Mouse (Mus musculus) liver, embryonic 16.5 days (tissue): Measurements from ENCODE around the gene Plcxd3. TPM values are rescaled to one million over a fixed set of nuclear protein-coding genes. Genes with fewer than 3 reads are reported as not detected.

ENCODE experiments used
- ATAC-seq: fragments of 200-750 bp; cut with Nextera tagmentation; 2 replicates; pipeline ENCODE4 v1.8.0; 2017; ENCODE audit warnings: low read depth, mild to moderate bottlenecking, moderate number of reproducible peaks, moderate library complexity
- H3K27ac ChIP-seq: fragments of 300-500 bp; sonication (generic); 2 replicates; pipeline ENCODE4 v1.5.1; 2014; ENCODE audit warnings: mild to moderate bottlenecking, low read length
- H3K27me3 ChIP-seq: fragments of 300-500 bp; sonication (generic); 2 replicates; pipeline ENCODE4 v1.6.1; 2014; ENCODE audit warnings: low read depth, low read length, mixed read lengths; ENCODE audit not compliant: control insufficient read depth, insufficient read depth
- H3K36me3 ChIP-seq: fragments of 300-500 bp; sonication (generic); 2 replicates; pipeline ENCODE4 v1.6.1; 2014; ENCODE audit warnings: mild to moderate bottlenecking; ENCODE audit not compliant: control insufficient read depth, insufficient read depth
- H3K4me1 ChIP-seq: fragments of 300-500 bp; sonication (generic); 2 replicates; pipeline ENCODE4 v1.6.1; 2014; ENCODE audit warnings: low read depth, low read length, mixed read lengths; ENCODE audit not compliant: control insufficient read depth
- H3K4me2 ChIP-seq: fragments of 300-500 bp; sonication (generic); 2 replicates; pipeline ENCODE4 v1.6.1; 2014; ENCODE audit warnings: low read depth, low read length, mixed read lengths
- H3K4me3 ChIP-seq: fragments of 300-500 bp; sonication (generic); 2 replicates; pipeline ENCODE4 v1.5.1; 2014; ENCODE audit warnings: low read depth, mild to moderate bottlenecking, low read length
- H3K9ac ChIP-seq: fragments of 300-500 bp; sonication (generic); 2 replicates; pipeline ENCODE4 v1.6.1; 2014; ENCODE audit warnings: low read depth, low read length
- H3K9me3 ChIP-seq: fragments of 300-500 bp; sonication (generic); replicated peaks from 2 replicates; pipeline ENCODE4 v1.6.1; 2016; ENCODE audit warnings: low read length; ENCODE audit not compliant: control insufficient read depth
- WGBS: fragments of 180-500 bp; shearing (Covaris S2); extraction: QIAGEN DNeasy Blood & Tissue Kit; methylation state at CpG from one replicate; pipeline ENCODE4 v1.1.7; 2014; ENCODE audit not compliant: insufficient replicate concordance; 5-methylcytosine and 5-hydroxymethylcytosine counted together
- polyA plus RNA-seq: library from polyadenylated mRNA; unstranded; fragments of >200 nt; fragmentation: Nextera tagmentation; extraction: Ambion mirVana; gene quantifications from 2 replicates; pipeline ENCODE4 v1.2.1, GENCODE M21; 2015

Plcxd3 gene
- polyA plus RNA-seq, 1 experiment from 2014 or later = 0.11 TPM

DNA sequence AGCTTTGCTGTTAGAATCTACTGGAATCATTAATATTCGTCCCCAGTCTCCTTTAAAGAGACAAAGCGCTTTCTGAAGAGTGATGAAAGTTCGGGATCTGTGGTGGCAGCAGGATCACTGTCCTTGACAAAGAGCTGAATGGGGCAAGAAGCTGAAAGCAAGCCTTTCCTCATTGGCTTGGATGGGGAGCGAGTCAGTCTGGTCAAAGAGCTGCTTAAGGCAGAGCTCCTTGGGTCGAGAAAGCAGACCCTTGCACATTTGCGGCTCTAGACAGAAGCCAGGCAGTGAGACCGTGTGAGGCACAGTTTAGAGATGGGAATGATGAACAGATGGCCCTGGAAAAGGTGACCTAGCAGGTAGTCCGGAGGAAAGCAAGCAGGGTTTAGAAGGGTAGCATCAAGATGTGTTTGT lies 935 bp downstream of the Plcxd3 start:
- no peak overlapping the region for H3K4me2 ChIP-seq

DNA sequence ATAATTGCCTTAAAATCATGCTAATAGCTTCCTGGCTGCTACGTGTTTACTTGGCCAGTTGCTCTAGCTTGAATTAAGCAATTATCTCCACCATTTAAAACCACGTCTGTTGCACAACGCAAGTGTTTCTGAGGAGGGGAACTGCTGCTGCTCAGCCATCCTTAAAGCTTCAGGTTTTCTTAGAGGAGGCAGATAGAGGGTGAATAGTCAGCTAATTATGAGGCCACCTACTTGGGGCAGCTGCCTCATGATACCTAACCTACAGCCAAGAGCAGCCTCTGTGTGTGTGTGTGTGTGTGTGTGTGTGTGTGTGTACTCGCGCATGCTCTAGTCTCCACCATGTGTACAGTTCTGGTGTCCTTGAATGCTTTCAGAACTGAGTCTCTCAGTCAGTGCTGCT lies 3.5 kb downstream of the Plcxd3 start:
- WGBS = 63% methylated on average over 5 of the region's 5 CpGs
- Histone ChIP-seq H3K27ac (no peak overlapping the region), H3K36me3 (no peaks in the 10 kb centered on the region), H3K4me3 (no peak overlapping the region), H3K27me3 (peaks cover 4% of the 10 kb centered on the region; the same call in 1 of the 2 replicates), H3K9me3 (no peaks in the 10 kb centered on the region), H3K4me1 (no peaks in the 10 kb centered on the region), H3K4me2 (no peak overlapping the region), H3K9ac (no peak overlapping the region)
- ATAC-seq = no peak

More for the DNA sequence above, 935 bp downstream of the Plcxd3 start:
- no peaks in the 10 kb centered on the region for H3K36me3 ChIP-seq
- no peak overlapping the region for H3K4me3 ChIP-seq
- no peaks in the 10 kb centered on the region for H3K9me3 ChIP-seq
- WGBS = 23% methylated on average over 8 of the region's 8 CpGs
- no peaks in the 10 kb centered on the region for H3K4me1 ChIP-seq
- H3K9ac ChIP-seq = no peak overlapping the region
- ATAC-seq = no peak
- peaks cover 4% of the 10 kb centered on the region; the same call in 1 of the 2 replicates for H3K27me3 ChIP-seq
- no peak overlapping the region for H3K27ac ChIP-seq

DNA sequence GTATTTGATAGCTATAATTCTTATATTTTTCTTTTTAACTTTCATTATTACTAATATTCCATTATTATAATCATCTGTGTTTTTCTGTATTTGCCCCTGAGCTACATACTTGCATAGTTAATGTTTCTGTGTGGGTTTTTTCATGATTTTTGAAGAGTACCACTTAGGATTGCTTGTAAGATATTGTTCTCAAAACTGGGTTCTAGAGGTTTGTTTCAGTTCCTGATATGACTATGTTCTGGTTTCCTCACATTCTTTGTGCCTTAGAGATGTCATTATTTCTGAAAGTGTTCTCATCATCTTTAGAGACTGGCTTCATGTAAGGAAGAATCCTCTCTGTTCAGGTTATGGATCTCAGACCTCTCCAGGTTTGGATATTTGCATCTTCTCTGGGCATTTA lies 12.5 kb downstream of the Plcxd3 start:
- Histone ChIP-seq H3K9ac (no peak overlapping the region), H3K27ac (no peak overlapping the region)
- no peak for ATAC-seq

DNA sequence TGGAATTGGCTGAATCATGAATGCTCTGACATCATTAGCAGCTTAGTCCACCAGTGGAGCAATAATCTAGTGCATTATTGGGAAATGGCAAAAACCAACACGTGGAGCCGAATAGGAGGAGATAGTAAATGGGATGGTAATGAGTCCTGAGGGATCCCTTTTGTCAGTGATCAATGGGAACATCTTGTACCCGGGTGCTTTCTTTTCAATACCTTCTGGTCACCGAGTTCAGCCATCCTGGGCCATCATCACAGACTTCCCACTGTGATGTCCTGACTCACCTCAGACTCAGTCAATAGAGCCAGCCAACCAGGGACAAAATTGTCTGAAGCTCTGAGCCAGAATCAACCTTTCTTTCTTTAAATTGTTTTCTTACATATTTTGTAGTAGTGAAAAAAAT lies 24.8 kb downstream of the Plcxd3 start:
- WGBS = 61% methylated on average over 4 of the region's 4 CpGs
- no peaks in the 10 kb centered on the region for H3K27me3 ChIP-seq
- H3K27ac ChIP-seq = no peak overlapping the region
- no peaks in the 10 kb centered on the region for H3K9me3 ChIP-seq
- H3K9ac ChIP-seq = no peak overlapping the region
- H3K4me3 ChIP-seq = no peak overlapping the region
- no peak overlapping the region for H3K4me2 ChIP-seq
- H3K4me1 ChIP-seq = no peaks in the 10 kb centered on the region
- no peak for ATAC-seq
- H3K36me3 ChIP-seq = no peaks in the 10 kb centered on the region

More for the DNA sequence above, 12.5 kb downstream of the Plcxd3 start:
- Histone ChIP-seq H3K36me3 (no peaks in the 10 kb centered on the region), H3K4me1 (no peaks in the 10 kb centered on the region), H3K4me3 (no peak overlapping the region), H3K9me3 (no peaks in the 10 kb centered on the region), H3K4me2 (no peak overlapping the region), H3K27me3 (no peaks in the 10 kb centered on the region)

DNA sequence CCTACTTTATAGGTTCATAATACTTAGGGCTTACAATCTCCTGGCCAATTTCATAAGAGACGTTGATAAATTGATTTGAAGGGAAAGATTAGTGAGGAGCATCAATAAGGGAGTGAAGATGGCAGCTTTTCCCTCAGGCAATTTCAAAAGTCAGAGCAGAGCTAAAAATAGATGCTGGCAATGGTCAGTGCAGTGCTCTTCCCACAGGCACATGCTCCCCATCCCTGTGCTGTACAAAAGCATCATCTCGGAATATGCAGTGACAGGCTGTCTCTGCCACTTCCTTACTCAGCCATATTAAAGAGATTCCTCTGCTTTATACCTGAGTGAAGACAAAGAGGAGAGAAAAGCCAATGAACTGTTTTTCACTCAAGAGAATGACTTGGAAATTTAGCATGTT lies 36.0 kb downstream of the Plcxd3 start:
- Histone ChIP-seq H3K9me3 (no peaks in the 10 kb centered on the region), H3K27ac (no peak overlapping the region), H3K4me1 (no peaks in the 10 kb centered on the region), H3K4me2 (no peak overlapping the region), H3K27me3 (no peaks in the 10 kb centered on the region), H3K9ac (no peak overlapping the region), H3K36me3 (no peaks in the 10 kb centered on the region), H3K4me3 (no peak overlapping the region)
- ATAC-seq = no peak
- WGBS = 54% methylated on average over 2 of the region's 2 CpGs

DNA sequence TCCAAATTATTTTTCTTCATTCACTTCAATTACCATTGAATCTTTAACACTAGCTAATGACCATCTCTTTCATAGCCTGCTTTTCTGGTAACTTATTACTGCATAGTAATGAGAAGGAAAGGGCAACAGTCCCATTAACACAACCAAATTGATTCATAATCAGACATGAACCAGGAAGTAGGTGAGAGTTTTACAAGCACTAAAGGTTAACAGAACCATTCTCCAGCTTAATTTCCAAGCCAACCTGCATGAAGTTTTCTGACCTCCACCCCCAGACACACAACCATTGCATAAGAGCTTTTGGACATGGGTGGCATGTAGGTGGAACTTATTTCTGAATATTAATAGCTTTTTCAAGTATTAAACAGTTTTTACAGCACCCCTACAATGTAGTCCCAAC lies 64.8 kb downstream of the Plcxd3 start:
- Histone ChIP-seq H3K4me3 (no peak overlapping the region), H3K27ac (no peak overlapping the region), H3K36me3 (no peaks in the 10 kb centered on the region), H3K4me1 (no peaks in the 10 kb centered on the region), H3K9ac (no peak overlapping the region), H3K9me3 (no peaks in the 10 kb centered on the region), H3K27me3 (no peaks in the 10 kb centered on the region), H3K4me2 (no peak overlapping the region)
- no peak for ATAC-seq

DNA sequence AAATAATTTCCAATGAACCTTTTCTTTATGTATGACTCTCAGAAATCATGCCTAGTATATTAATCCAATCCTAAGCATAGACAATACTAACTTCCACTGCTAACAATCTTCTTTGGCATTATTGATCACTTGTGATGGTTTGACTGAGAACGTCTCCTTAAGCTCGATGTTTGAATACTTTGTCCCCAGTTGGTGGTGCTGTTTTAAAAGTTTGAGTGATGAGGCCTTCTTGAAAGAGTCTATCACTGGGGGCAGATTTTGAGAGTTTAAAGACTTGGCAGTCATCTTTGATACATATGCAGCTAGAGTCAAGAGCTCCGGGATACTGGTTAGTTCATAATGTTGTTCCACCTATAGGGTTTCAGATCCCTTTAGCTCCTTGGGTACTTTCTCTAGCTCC lies 120.9 kb downstream of the Plcxd3 start:
- no peaks in the 10 kb centered on the region for H3K9me3 ChIP-seq
- H3K27ac ChIP-seq = no peak overlapping the region
- 59% methylated on average over 3 of the region's 3 CpGs for WGBS
- H3K4me2 ChIP-seq = no peak overlapping the region
- no peak overlapping the region for H3K9ac ChIP-seq
- no peak overlapping the region for H3K4me3 ChIP-seq
- no peaks in the 10 kb centered on the region for H3K27me3 ChIP-seq
- no peaks in the 10 kb centered on the region for H3K4me1 ChIP-seq
- no peaks in the 10 kb centered on the region for H3K36me3 ChIP-seq
- no peak for ATAC-seq

DNA sequence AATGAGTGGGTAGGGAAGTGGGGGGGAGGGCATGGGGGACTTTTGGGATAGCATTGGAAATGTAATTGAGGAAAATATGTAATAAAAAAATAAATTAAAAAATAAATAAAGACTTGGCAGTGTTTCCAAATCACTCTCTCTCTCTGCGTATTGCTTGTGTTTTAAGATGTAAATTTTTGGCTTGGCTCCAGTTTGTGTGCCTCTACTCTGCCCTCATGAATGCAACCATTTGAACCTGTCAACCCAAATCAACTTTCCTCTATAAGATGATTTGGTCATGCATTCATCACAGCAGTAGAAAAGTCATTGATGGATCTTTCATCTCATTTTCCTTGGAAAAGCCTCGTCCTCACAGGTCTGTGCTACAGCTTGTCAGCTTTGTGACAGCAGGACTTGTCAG lies 121.7 kb downstream of the Plcxd3 start:
- no peaks in the 10 kb centered on the region for H3K27me3 ChIP-seq
- H3K27ac ChIP-seq = no peak overlapping the region
- H3K36me3 ChIP-seq = no peaks in the 10 kb centered on the region
- H3K4me3 ChIP-seq = no peak overlapping the region
- no peak for ATAC-seq
- no peaks in the 10 kb centered on the region for H3K4me1 ChIP-seq
- H3K9me3 ChIP-seq = no peaks in the 10 kb centered on the region
- H3K9ac ChIP-seq = no peak overlapping the region
- WGBS = 71% methylated on average over 2 of the region's 2 CpGs
- H3K4me2 ChIP-seq = no peak overlapping the region

DNA sequence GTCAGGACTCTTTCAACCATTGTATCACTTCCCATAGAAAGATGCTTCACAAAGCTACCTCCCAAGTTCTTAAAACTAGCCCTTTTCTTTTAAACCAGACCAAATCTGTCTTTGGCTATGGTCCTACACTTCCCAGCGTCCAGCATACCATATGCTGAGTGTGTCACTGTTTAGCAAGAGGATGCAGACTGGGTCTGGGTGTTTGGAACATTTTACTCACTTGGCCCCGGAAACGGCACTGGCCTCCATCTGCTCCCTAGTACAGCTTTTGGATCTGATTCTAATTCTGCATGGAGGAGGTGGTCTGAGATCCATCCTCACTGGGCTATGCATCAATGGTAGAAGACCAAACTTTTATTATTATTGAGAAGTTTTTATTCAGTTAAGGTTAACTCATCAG lies 122.7 kb downstream of the Plcxd3 start:
- Histone ChIP-seq H3K27ac (no peak overlapping the region), H3K27me3 (no peaks in the 10 kb centered on the region), H3K4me1 (no peaks in the 10 kb centered on the region), H3K9me3 (no peaks in the 10 kb centered on the region), H3K36me3 (no peaks in the 10 kb centered on the region), H3K9ac (no peak overlapping the region), H3K4me3 (no peak overlapping the region), H3K4me2 (no peak overlapping the region)
- WGBS = 60% methylated on average over 3 of the region's 3 CpGs
- ATAC-seq = no peak

DNA sequence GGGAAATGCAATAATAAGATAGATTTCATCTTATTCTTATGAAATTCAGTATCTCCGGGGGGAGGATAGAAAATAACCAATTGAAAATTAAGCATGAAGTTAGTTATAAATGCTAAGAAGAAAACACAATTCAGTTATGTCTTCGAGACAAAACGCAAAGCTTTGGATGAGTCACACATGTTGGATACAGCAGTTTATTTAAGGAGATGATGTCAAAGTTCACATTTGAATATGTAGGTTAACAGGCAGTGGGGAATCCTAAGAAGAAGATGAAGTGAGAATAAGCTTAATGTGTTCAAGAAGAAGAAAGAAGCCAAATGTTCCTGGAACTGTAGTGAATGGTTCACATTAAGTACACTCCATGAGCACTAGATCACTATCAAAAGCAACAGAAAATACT lies 128.1 kb downstream of the Plcxd3 start:
- no peaks in the 10 kb centered on the region for H3K36me3 ChIP-seq
- 67% methylated on average over 3 of the region's 3 CpGs for WGBS
- H3K27me3 ChIP-seq = no peaks in the 10 kb centered on the region
- no peak for ATAC-seq
- H3K4me3 ChIP-seq = no peak overlapping the region
- H3K27ac ChIP-seq = no peak overlapping the region
- no peak overlapping the region for H3K4me2 ChIP-seq
- no peaks in the 10 kb centered on the region for H3K4me1 ChIP-seq
- no peak overlapping the region for H3K9ac ChIP-seq
- no peaks in the 10 kb centered on the region for H3K9me3 ChIP-seq
